Mouse (Mus musculus): Measurements from ENCODE around the gene Rnf130.
"Not testable (repeated sequence)": the region's sequence is repeated elsewhere in the genome, so short reads cannot be mapped to it uniquely, and the experiment has no call there.

The Rnf130 gene

GRCm38 (mm10) chr11:50089840-50090239 is 64.7 kb downstream of the Rnf130 start:
- no peak for DNase-seq (ENCODE audit: low spot score)

- no peak for DNase-seq (ENCODE audit: low spot score)
Observed at GRCm38 (mm10) chr11:50090982-50091675, 66.0 kb downstream of the Rnf130 start.

GRCm38 (mm10) chr11:50091681-50092080 is 66.5 kb downstream of the Rnf130 start:
- DNase-seq (ENCODE audit: low spot score): no peak

GRCm38 (mm10) chr11:50095661-50096060 is 70.5 kb downstream of the Rnf130 start:
- no peak for DNase-seq (ENCODE audit: low spot score)

GRCm38 (mm10) chr11:50097091-50097490 is 71.9 kb downstream of the Rnf130 start:
- no peak for DNase-seq (ENCODE audit: low spot score)

GRCm38 (mm10) chr11:50098961-50099481 is 73.9 kb downstream of the Rnf130 start:
- no peak for DNase-seq (ENCODE audit: low spot score)

GRCm38 (mm10) chr11:50099692-50100091 is 74.5 kb downstream of the Rnf130 start:
- DNase-seq (ENCODE audit: low spot score): no peak

GRCm38 (mm10) chr11:50100548-50101307 is 75.6 kb downstream of the Rnf130 start:
- no peak for DNase-seq (ENCODE audit: low spot score)

- DNase-seq (ENCODE audit: low spot score): not testable (repeated sequence)
Observed at GRCm38 (mm10) chr11:50101962-50102361, 76.8 kb downstream of the Rnf130 start.

GRCm38 (mm10) chr11:50104016-50104415 is 78.9 kb downstream of the Rnf130 start:
- DNase-seq (ENCODE audit: low spot score): no peak

- no peak for DNase-seq (ENCODE audit: low spot score)
Observed at GRCm38 (mm10) chr11:50105237-50105636, 80.1 kb downstream of the Rnf130 start.

- DNase-seq (ENCODE audit: low spot score): no peak
Observed at GRCm38 (mm10) chr11:50106024-50106423, 80.9 kb downstream of the Rnf130 start.

GRCm38 (mm10) chr11:50108823-50109244 is 83.7 kb downstream of the Rnf130 start:
- no peak for DNase-seq (ENCODE audit: low spot score)

GRCm38 (mm10) chr11:50114329-50114728 is 89.2 kb downstream of the Rnf130 start:
- peak; percentile 60 for DNase-seq (ENCODE audit: low spot score)

GRCm38 (mm10) chr11:50122631-50123081 is 97.5 kb downstream of the Rnf130 start:
- no peak for DNase-seq (ENCODE audit: low spot score)

GRCm38 (mm10) chr11:50127781-50128180 is 102.6 kb downstream of the Rnf130 start:
- no peak for DNase-seq (ENCODE audit: low spot score)

- peak; percentile 88 for DNase-seq (ENCODE audit: low spot score)
Observed at GRCm38 (mm10) chr11:50130811-50131766, 105.9 kb downstream of the Rnf130 start, which contains the start of gene Tbc1d9b. Gene Tbc1d9b, plus strand, starts transcription at chr11:50131396.

- no peak for DNase-seq (ENCODE audit: low spot score)
Observed at GRCm38 (mm10) chr11:50131801-50132201, 106.7 kb downstream of the Rnf130 start.

GRCm38 (mm10) chr11:50132265-50132664 is 107.1 kb downstream of the Rnf130 start:
- no peak for DNase-seq (ENCODE audit: low spot score)

GRCm38 (mm10) chr11:50134136-50134859 is 109.2 kb downstream of the Rnf130 start:
- DNase-seq (ENCODE audit: low spot score): no peak

GRCm38 (mm10) chr11:50138206-50138822 is 113.2 kb downstream of the Rnf130 start:
- DNase-seq (ENCODE audit: low spot score): no peak

Data from urinary bladder, postnatal 25 days (tissue).